Mouse (Mus musculus): ENCODE data around the gene Gm5089. TPM values are rescaled to one million over a fixed set of nuclear protein-coding genes. Genes with fewer than 3 reads are reported as not detected.

The Gm5089 gene
- polyA plus RNA-seq, 1 experiment = not detected

- TF ChIP-seq CTCF (IDR thresholded peaks at IDR 0.05; ENCODE audit: borderline replicate concordance, insufficient read depth, low read length) (no peak), POLR2A (IDR thresholded peaks at IDR 0.05; ENCODE audit: low read depth, low read length) (no peak)
- H3K4me1 ChIP-seq (ENCODE audit: control insufficient read depth, insufficient read depth, low read length) = no peaks in the 10 kb centered on the region
- H3K4me3 ChIP-seq (ENCODE audit: insufficient read depth, low read length) = 0 out of 2 replicates have a peak overlapping the region, but pooled peaks have one; percentile 4
- no peak overlapping the region for H3K27ac ChIP-seq (ENCODE audit: insufficient read depth, low read length)
Observed at GRCm38 (mm10) chr14:122406541-122407219, 44.2 kb downstream of the Gm5089 start.

- Histone ChIP-seq H3K4me3 (ENCODE audit: insufficient read depth, low read length) (0 out of 2 replicates have a peak overlapping the region, but pooled peaks have one; percentile 4), H3K4me1 (ENCODE audit: control insufficient read depth, insufficient read depth, low read length) (no peaks in the 10 kb centered on the region), H3K27ac (ENCODE audit: insufficient read depth, low read length) (no peak overlapping the region)
- TF ChIP-seq CTCF (IDR thresholded peaks at IDR 0.05; ENCODE audit: borderline replicate concordance, insufficient read depth, low read length) = no peak
- no peak for TF ChIP-seq POLR2A (IDR thresholded peaks at IDR 0.05; ENCODE audit: low read depth, low read length)
Observed at GRCm38 (mm10) chr14:122405897-122406540, 44.9 kb downstream of the Gm5089 start.

DNA sequence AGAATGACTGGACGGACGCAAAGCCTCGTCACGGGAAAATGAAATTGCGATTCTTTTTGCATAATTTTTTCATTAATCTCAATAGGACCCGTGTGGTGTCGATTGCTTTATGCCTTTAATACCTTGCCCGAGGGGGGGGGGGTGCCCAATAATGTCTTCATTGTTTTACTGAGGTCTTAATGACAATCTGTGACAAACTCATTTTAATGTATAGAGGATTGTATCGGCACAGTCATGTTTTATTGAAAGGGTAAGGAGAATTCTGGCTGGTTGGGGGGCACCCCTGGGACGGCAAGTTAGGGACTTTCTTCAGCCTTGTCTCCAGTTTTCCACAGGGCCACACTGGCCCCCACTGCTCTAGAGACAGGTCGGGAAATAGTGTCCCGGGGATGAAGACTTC is 45.7 kb downstream of the Gm5089 start:
- Histone ChIP-seq H3K27ac (ENCODE audit: insufficient read depth, low read length) (no peak overlapping the region), H3K4me3 (ENCODE audit: insufficient read depth, low read length) (no peak overlapping the region), H3K4me1 (ENCODE audit: control insufficient read depth, insufficient read depth, low read length) (no peaks in the 10 kb centered on the region)
- TF ChIP-seq CTCF (IDR thresholded peaks at IDR 0.05; ENCODE audit: borderline replicate concordance, insufficient read depth, low read length) = no peak
- no peak for TF ChIP-seq POLR2A (IDR thresholded peaks at IDR 0.05; ENCODE audit: low read depth, low read length)

GRCm38 (mm10) chr14:122404596-122405154 is 46.2 kb downstream of the Gm5089 start:
- no peak for TF ChIP-seq POLR2A (IDR thresholded peaks at IDR 0.05; ENCODE audit: low read depth, low read length)
- no peak for TF ChIP-seq CTCF (IDR thresholded peaks at IDR 0.05; ENCODE audit: borderline replicate concordance, insufficient read depth, low read length)
- Histone ChIP-seq H3K27ac (ENCODE audit: insufficient read depth, low read length) (no peak overlapping the region), H3K4me1 (ENCODE audit: control insufficient read depth, insufficient read depth, low read length) (no peaks in the 10 kb centered on the region), H3K4me3 (ENCODE audit: insufficient read depth, low read length) (no peak overlapping the region)

GRCm38 (mm10) chr14:122403422-122403940 is 47.4 kb downstream of the Gm5089 start:
- H3K27ac ChIP-seq (ENCODE audit: insufficient read depth, low read length) = no peak overlapping the region
- H3K4me3 ChIP-seq (ENCODE audit: insufficient read depth, low read length) = no peak overlapping the region
- H3K4me1 ChIP-seq (ENCODE audit: control insufficient read depth, insufficient read depth, low read length) = no peaks in the 10 kb centered on the region
- TF ChIP-seq POLR2A (IDR thresholded peaks at IDR 0.05; ENCODE audit: low read depth, low read length) (no peak), CTCF (IDR thresholded peaks at IDR 0.05; ENCODE audit: borderline replicate concordance, insufficient read depth, low read length) (no peak)

DNA sequence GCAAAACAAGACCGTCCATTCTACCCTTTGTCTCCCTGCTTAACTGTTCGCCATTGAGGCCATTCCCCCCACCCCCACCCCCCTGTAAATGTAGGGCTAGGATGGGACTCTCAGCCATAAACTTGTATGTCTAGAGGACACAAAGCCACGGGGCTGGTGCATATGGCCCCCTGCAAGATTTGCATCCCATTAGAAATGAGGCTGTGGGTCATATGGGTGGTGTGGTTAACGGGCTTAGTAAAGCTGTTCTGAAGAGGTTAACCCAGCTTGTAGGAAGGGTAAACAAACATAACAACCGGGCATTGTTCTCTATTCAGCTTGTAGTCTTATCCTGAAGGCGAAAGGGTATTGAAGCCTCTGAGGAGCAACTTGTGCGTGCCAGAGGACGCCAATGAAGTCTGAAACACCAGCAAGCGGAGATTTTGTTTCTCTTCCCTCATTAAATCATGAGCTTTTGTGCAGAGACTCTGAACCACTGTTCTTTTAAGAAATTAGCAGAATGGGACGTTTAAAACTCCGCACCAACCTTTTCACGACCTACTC is 48.1 kb downstream of the Gm5089 start:
- Histone ChIP-seq H3K4me1 (ENCODE audit: control insufficient read depth, insufficient read depth, low read length) (no peaks in the 10 kb centered on the region), H3K4me3 (ENCODE audit: insufficient read depth, low read length) (no peak overlapping the region), H3K27ac (ENCODE audit: insufficient read depth, low read length) (no peak overlapping the region)
- TF ChIP-seq POLR2A (IDR thresholded peaks at IDR 0.05; ENCODE audit: low read depth, low read length) (no peak), CTCF (IDR thresholded peaks at IDR 0.05; ENCODE audit: borderline replicate concordance, insufficient read depth, low read length) (no peak)

DNA sequence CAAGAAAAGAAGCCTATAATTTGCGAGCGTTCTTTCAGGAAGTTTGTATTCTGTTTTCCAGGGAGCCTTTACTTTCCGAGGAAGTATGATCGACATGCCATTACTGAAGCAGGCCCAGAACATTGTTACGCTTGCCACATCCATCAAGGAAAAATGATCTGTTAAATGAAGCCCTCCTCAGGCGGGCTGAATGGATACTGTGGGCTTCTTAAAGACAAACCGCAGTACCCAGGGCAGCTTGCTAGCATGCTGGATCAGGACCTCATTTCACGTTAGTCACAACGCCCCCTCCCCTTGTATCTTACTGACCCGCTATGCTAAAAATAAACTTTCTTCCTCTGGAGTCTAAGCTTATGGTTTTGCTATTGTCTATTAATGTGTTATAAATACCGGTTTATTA is 49.0 kb downstream of the Gm5089 start:
- TF ChIP-seq CTCF (IDR thresholded peaks at IDR 0.05; ENCODE audit: borderline replicate concordance, insufficient read depth, low read length) (no peak), POLR2A (IDR thresholded peaks at IDR 0.05; ENCODE audit: low read depth, low read length) (no peak)
- no peak overlapping the region for H3K4me3 ChIP-seq (ENCODE audit: insufficient read depth, low read length)
- no peak overlapping the region for H3K27ac ChIP-seq (ENCODE audit: insufficient read depth, low read length)
- H3K4me1 ChIP-seq (ENCODE audit: control insufficient read depth, insufficient read depth, low read length) = no peaks in the 10 kb centered on the region

GRCm38 (mm10) chr14:122399906-122400305 is 51.0 kb downstream of the Gm5089 start:
- Histone ChIP-seq H3K4me1 (ENCODE audit: control insufficient read depth, insufficient read depth, low read length) (no peaks in the 10 kb centered on the region), H3K4me3 (ENCODE audit: insufficient read depth, low read length) (no peak overlapping the region), H3K27ac (ENCODE audit: insufficient read depth, low read length) (no peak overlapping the region)
- TF ChIP-seq POLR2A (IDR thresholded peaks at IDR 0.05; ENCODE audit: low read depth, low read length) = no peak
- TF ChIP-seq CTCF (IDR thresholded peaks at IDR 0.05; ENCODE audit: borderline replicate concordance, insufficient read depth, low read length) = no peak

- TF ChIP-seq CTCF (IDR thresholded peaks at IDR 0.05; ENCODE audit: borderline replicate concordance, insufficient read depth, low read length) = no peak
- no peak for TF ChIP-seq POLR2A (IDR thresholded peaks at IDR 0.05; ENCODE audit: low read depth, low read length)
- Histone ChIP-seq H3K4me1 (ENCODE audit: control insufficient read depth, insufficient read depth, low read length) (no peaks in the 10 kb centered on the region), H3K27ac (ENCODE audit: insufficient read depth, low read length) (no peak overlapping the region), H3K4me3 (ENCODE audit: insufficient read depth, low read length) (no peak overlapping the region)
Observed at GRCm38 (mm10) chr14:122398676-122399075, 52.2 kb downstream of the Gm5089 start.

Measured in embryonic fibroblast, embryonic 13.5 days (primary cell).